8 mouse cellular contexts compared by ENCODE assay signal in the genomic region with DNA sequence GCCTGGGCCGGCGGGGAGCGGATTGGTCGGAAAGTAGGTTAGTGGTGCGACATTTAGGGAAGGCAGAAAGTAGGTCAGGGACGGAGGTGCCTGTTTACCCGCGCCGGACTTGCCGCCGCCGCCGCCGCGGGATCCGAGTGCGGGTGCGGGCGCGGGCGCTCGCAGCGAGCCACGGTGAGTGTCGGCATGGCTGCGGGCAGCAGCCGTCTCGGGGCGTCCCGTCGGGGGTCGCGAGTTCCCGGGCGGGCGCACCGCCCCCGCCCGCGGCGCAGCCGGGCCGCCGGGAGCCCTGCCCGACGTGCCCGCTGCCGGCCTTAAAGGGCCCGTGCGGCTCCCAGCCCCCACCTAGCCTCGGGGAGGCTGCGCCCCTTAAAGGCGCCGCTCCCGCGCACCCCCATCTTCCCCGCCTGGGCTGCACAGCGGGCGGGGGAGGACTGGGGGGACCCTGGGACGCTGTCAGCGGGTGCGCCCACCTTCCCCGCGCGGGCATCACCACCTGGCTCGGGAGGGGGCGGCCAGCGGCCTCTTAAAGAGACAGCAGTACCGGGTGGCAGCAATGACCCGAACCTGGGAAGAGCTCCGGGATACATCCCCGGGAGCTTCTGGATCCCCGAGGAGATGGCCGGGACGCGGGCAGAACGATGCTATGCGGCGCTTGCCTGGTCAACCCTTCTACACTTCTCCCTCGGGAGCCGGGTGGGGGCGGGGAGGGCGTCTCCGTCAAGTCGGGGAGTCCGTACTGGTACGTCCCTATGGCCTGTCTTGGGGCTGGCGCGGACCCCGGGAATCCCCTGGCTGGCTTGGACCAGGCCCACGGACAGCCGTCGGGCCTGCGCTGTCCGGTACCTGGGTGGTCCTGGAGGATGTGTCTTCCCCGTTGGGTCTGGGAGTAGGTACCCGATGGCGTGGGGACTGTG. TPM values are rescaled to one million over a fixed set of nuclear protein-coding genes. Genes with fewer than 3 reads are reported as not detected.
DNase-seq lines count a peak whose midpoint lies in the region; ATAC-seq and TF ChIP-seq lines count a peak whose summit lies in the region.

No protein-coding gene starts in this region.

- no peak for DNase-seq in heart, adult 2 months
- DNase-seq in heart, adult 8-10 months (ENCODE audit: low spot score) = no peak
- DNase-seq in cerebellum, adult 9-10 months = peak; percentile 66
- peak; percentile 58 for DNase-seq in gastrocnemius, adult 18-20 months (ENCODE audit: low spot score)
- peak; percentile 62 for DNase-seq in left cerebral cortex, postnatal 4 days
- DNase-seq in midbrain, embryonic 11.5 days (ENCODE audit: low spot score, missing footprints) = peak; percentile 95

- peak; percentile 69 for ATAC-seq in intestine, postnatal 0 days
- ATAC-seq in midbrain, embryonic 11.5 days (ENCODE audit: low FRiP score) = peak; percentile 72
- peak; percentile 42 for ATAC-seq in stomach, embryonic 14.5 days (ENCODE audit: insufficient number of reproducible peaks, insufficient read depth, low FRiP score, low read depth)

- H3K4me1 ChIP-seq in heart, adult 2 months (ENCODE audit: control insufficient read depth, insufficient read depth, low read length) = peaks cover 6% of the 10 kb centered on the region
- no peaks in the 10 kb centered on the region for H3K4me1 ChIP-seq in intestine, postnatal 0 days (replicated peaks; ENCODE audit: control insufficient read depth, insufficient read depth, low read length)
- H3K4me1 ChIP-seq in midbrain, embryonic 11.5 days (ENCODE audit: control insufficient read depth, insufficient read depth, low read length) = peaks cover 8% of the 10 kb centered on the region
- no peaks in the 10 kb centered on the region for H3K4me1 ChIP-seq in stomach, embryonic 14.5 days (ENCODE audit: control insufficient read depth, insufficient read depth, low read length)

- no peaks in the 10 kb centered on the region for H3K9me3 ChIP-seq in intestine, postnatal 0 days (ENCODE audit: control insufficient read depth)
- H3K9me3 ChIP-seq in midbrain, embryonic 11.5 days (ENCODE audit: control insufficient read depth, low read length) = no peaks in the 10 kb centered on the region
- no peaks in the 10 kb centered on the region for H3K9me3 ChIP-seq in stomach, embryonic 14.5 days (ENCODE audit: control insufficient read depth, low read depth, low read length)

- no peak for TF ChIP-seq EP300 in heart, adult 2 months (IDR thresholded peaks at IDR 0.05; ENCODE audit: insufficient read depth, low read depth, low read length)

- H3K27ac ChIP-seq in heart, adult 2 months = peak overlapping the region; percentile 94
- H3K27ac ChIP-seq in intestine, postnatal 0 days (ENCODE audit: low read depth, low read length) = peak overlapping the region; percentile 92
- H3K27ac ChIP-seq in midbrain, embryonic 11.5 days (ENCODE audit: low read depth, low read length) = no peak overlapping the region; the same call in 1 of the 2 replicates
- H3K27ac ChIP-seq in stomach, embryonic 14.5 days (ENCODE audit: low read length) = peak overlapping the region; percentile 44; the same call in 1 of the 2 replicates

- H3K27me3 ChIP-seq in heart, adult 2 months (ENCODE audit: control insufficient read depth, insufficient read depth, low read length) = no peaks in the 10 kb centered on the region
- peaks cover 5% of the 10 kb centered on the region; the same call in 1 of the 2 replicates for H3K27me3 ChIP-seq in intestine, postnatal 0 days (replicated peaks; ENCODE audit: control insufficient read depth, insufficient read depth, low read length)
- peaks cover 41% of the 10 kb centered on the region for H3K27me3 ChIP-seq in midbrain, embryonic 11.5 days (ENCODE audit: control insufficient read depth, insufficient read depth, low read length)
- H3K27me3 ChIP-seq in stomach, embryonic 14.5 days (ENCODE audit: control insufficient read depth, insufficient read depth, low read length) = peaks cover 9% of the 10 kb centered on the region; the same call in 1 of the 2 replicates

- peak overlapping the region; percentile 77 for H3K4me2 ChIP-seq in intestine, postnatal 0 days (replicated peaks; ENCODE audit: low read depth)
- H3K4me2 ChIP-seq in midbrain, embryonic 11.5 days = peak overlapping the region; percentile 82
- peak overlapping the region; percentile 62 for H3K4me2 ChIP-seq in stomach, embryonic 14.5 days (replicated peaks; ENCODE audit: low read depth, low read length)

- no peak for TF ChIP-seq POLR2A in heart, adult 2 months (IDR thresholded peaks at IDR 0.05; ENCODE audit: insufficient read depth, low read depth, low read length)

- H3K36me3 ChIP-seq in heart, adult 2 months (ENCODE audit: control insufficient read depth, insufficient read depth, low read length) = no peaks in the 10 kb centered on the region; the same call in 1 of the 2 replicates
- no peaks in the 10 kb centered on the region for H3K36me3 ChIP-seq in intestine, postnatal 0 days (ENCODE audit: control insufficient read depth, insufficient read depth)
- no peaks in the 10 kb centered on the region for H3K36me3 ChIP-seq in midbrain, embryonic 11.5 days (ENCODE audit: control insufficient read depth, insufficient read depth, low read length)
- H3K36me3 ChIP-seq in stomach, embryonic 14.5 days (ENCODE audit: control insufficient read depth, insufficient read depth, low read length) = no peaks in the 10 kb centered on the region

- WGBS in heart, adult 2 months = under 1% methylated on average over 73 of the region's 98 CpGs
- 1% methylated on average over 85 of the region's 98 CpGs for WGBS in intestine, postnatal 0 days
- under 1% methylated on average over 89 of the region's 98 CpGs for WGBS in midbrain, embryonic 11.5 days
- under 1% methylated on average over 67 of the region's 98 CpGs for WGBS in stomach, embryonic 14.5 days

- peak overlapping the region; percentile 100 for H3K4me3 ChIP-seq in heart, adult 2 months
- peak overlapping the region; percentile 87 for H3K4me3 ChIP-seq in intestine, postnatal 0 days (ENCODE audit: low read depth, low read length)
- H3K4me3 ChIP-seq in midbrain, embryonic 11.5 days (ENCODE audit: low read depth, low read length) = peak overlapping the region; percentile 80
- H3K4me3 ChIP-seq in stomach, embryonic 14.5 days (ENCODE audit: low read depth, low read length) = peak overlapping the region; percentile 60

- no peak for TF ChIP-seq CTCF in heart, adult 2 months (IDR thresholded peaks at IDR 0.05)
- TF ChIP-seq CTCF in intestine, postnatal 0 days (IDR thresholded peaks at IDR 0.05; ENCODE audit: low read depth) = no peak

- peak overlapping the region; percentile 59 for H3K9ac ChIP-seq in heart, adult 2 months (ENCODE audit: low read depth, low read length)
- peak overlapping the region; percentile 65 for H3K9ac ChIP-seq in intestine, postnatal 0 days (ENCODE audit: low read depth, low read length)
- peak overlapping the region; percentile 66 for H3K9ac ChIP-seq in midbrain, embryonic 11.5 days (ENCODE audit: low read length)
- peak overlapping the region; percentile 60; the same call in 1 of the 2 replicates for H3K9ac ChIP-seq in stomach, embryonic 14.5 days (replicated peaks; ENCODE audit: low read depth, low read length)

- intact Hi-C loops in heart, adult 2 months (cut with DNase I) = loop anchor here (2.0 to 5.0 kb wide), 4 partner anchors 35 to 63 kb away; no protein-coding TSS in a partner anchor
- intact Hi-C loops in left cerebral cortex, postnatal 4 days (cut with DNase I) = loop anchor here (5.0 kb wide), 2 partner anchors 40 to 65 kb away; no protein-coding TSS in a partner anchor

- peaks cover 3% of the 10 kb centered on the region for H3K79me2 ChIP-seq in heart, adult 2 months (replicated peaks; ENCODE audit: control insufficient read depth, insufficient read depth, low read length)

RNA-seq across cellular contexts. Expression of a gene that starts 0.5 kb away (rescaled TPM):
- total RNA-seq in heart, adult 2 months (2021) = 10 to 100 TPM in 1 of 2 experiments, 1 to 10 TPM in 1; 7.2 to 26.7 TPM
- 6.6 and 17.1 TPM in 2 replicates for polyA plus RNA-seq in heart, adult 2 months (2012; rRNA removed)
- 1 to 10 TPM; 2.6 to 8.9 (median 3.5) TPM for total RNA-seq in heart, adult 8-10 months (2022)
- total RNA-seq in gastrocnemius, adult 18-20 months (2021) = 10 to 100 TPM; 21.9 to 31.8 TPM
- 5.3 and 5.4 TPM in 2 replicates for polyA plus RNA-seq in intestine, postnatal 0 days (2015; fragmentation: Nextera tagmentation; extraction: Ambion mirVana)
- 10 to 100 TPM; 35.3 to 39.0 TPM for total RNA-seq in left cerebral cortex, postnatal 4 days (2021)
- 5.1 and 6.4 TPM in 2 replicates for polyA plus RNA-seq in midbrain, embryonic 11.5 days (2014; fragmentation: Nextera tagmentation; extraction: Ambion mirVana)
- 14.0 and 14.6 TPM in 2 replicates for polyA plus RNA-seq in stomach, embryonic 14.5 days (2014; fragmentation: Nextera tagmentation; extraction: Ambion mirVana)

Comparison
In these comparisons a context has a peak if more than half of its experiments do, and no peak if none do; other contexts are left out.
1. DNase-seq: peak in cerebellum, adult 9-10 months (single experiment), gastrocnemius, adult 18-20 months (single experiment), left cerebral cortex, postnatal 4 days (single experiment) and midbrain, embryonic 11.5 days (single experiment); none in heart, adult 2 months (0 of 2) and heart, adult 8-10 months (single experiment).
2. Peak in every context shown above with its lines, with median percentiles within 50 percentile points of each other: H3K4me3 ChIP-seq, H3K9ac ChIP-seq, ATAC-seq and H3K4me2 ChIP-seq.